Mouse (Mus musculus): ENCODE measurements at regions not wholly inside any gene's neighbourhood (a gene's known extent, or its start where the extent isn't known, plus 50 kb on each side); places are given as distances from the start of the nearest gene placed in this dataset.

GRCm38 (mm10) chr5:118873871-118874270 is 313.4 kb downstream of the Med13l start:
- TF ChIP-seq USF1 (IDR thresholded peaks at IDR 0.05; ENCODE audit: low read depth), result no peak
- TF ChIP-seq CTCF (IDR thresholded peaks at IDR 0.05; ENCODE audit: control insufficient read depth, insufficient read depth, insufficient read length), result no peak
- no peak for TF ChIP-seq MYOD1 (IDR thresholded peaks at IDR 0.05; ENCODE audit: control insufficient read depth, insufficient read length, low read depth)
- no peak for TF ChIP-seq FOSL1 (IDR thresholded peaks at IDR 0.05; ENCODE audit: insufficient read depth, low read length, poor library complexity, severe bottlenecking)
- no peak for TF ChIP-seq CEBPB (IDR thresholded peaks at IDR 0.05; ENCODE audit: low read depth)
- no peak for TF ChIP-seq MYOG (IDR thresholded peaks at IDR 0.05; ENCODE audit: control insufficient read depth, extremely low read depth, insufficient read length)
- no peak for TF ChIP-seq MAX (IDR thresholded peaks at IDR 0.05)
